Mouse (Mus musculus): ENCODE data around the gene Rap1gap2. TPM values are rescaled to one million over a fixed set of nuclear protein-coding genes. Genes with fewer than 3 reads are reported as not detected.
A peak's percentile ranks its signal among the peaks of the same experiment; 100 is the strongest.

Rap1gap2 gene
- polyA plus RNA-seq, 1 experiment from 2014 or later: 1.1 TPM

DNA sequence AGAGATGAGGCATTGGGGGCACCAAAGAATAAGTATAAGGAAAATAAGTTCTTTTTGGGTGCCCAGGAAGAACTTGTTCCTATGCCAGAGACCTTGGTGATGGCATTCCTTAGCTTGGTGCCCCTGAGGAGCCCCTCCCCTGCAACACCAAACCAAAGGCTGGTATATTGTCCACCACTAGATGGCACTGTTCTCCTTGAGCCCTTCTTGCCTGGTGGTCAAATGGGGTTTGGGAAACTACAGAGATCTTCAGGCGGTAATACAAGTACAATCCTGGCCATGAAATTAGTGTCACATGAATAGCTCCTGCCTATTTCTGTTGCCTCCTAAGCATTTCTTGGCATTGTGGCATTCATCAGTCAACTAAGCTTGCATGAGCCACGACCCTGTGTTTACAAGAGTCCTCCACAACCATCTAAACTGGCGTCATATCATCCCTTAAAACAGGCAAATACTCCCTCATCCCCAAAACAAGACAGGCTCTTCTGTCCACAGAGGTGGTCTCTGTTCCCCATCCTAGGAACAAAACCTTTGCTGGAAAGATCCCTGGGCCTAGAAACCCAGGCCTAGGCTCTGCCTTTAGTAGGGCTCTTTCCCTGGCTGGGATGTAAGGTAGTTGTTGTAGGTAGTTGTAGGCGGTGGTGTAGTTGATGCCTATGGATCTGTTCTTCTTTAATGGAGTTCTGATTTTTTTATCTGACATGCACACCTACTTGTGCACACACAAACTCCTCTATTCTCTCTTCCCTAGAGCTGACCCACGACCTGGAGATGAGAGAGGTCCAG, 24.0 kb upstream of the Rap1gap2 start:
- H3K27ac ChIP-seq (replicated peaks; ENCODE audit: low read depth, low read length): no peak overlapping the region
- no peaks in the 10 kb centered on the region; the same call in 1 of the 2 replicates for H3K4me1 ChIP-seq (ENCODE audit: control insufficient read depth, insufficient read depth, low read length)
- DNase-seq (ENCODE audit: low spot score): peak; percentile 93
- no peaks in the 10 kb centered on the region for H3K9me3 ChIP-seq (replicated peaks; ENCODE audit: control insufficient read depth, low read length)
- H3K4me3 ChIP-seq (ENCODE audit: low read depth, low read length): no peak overlapping the region
- ATAC-seq (replicated peaks; ENCODE audit: insufficient number of reproducible peaks, low FRiP score, low TSS enrichment, low read depth): no peak
- H3K36me3 ChIP-seq (replicated peaks; ENCODE audit: control insufficient read depth, insufficient read depth, low read depth, low read length): no peaks in the 10 kb centered on the region
- no peaks in the 10 kb centered on the region for H3K27me3 ChIP-seq (ENCODE audit: control insufficient read depth, insufficient read depth, low read length)
- no peak overlapping the region for H3K4me2 ChIP-seq (ENCODE audit: low read depth, low read length)
- 70% methylated on average over 5 of the region's 5 CpGs for WGBS
- no peak overlapping the region for H3K9ac ChIP-seq (replicated peaks; ENCODE audit: low read length)

DNA sequence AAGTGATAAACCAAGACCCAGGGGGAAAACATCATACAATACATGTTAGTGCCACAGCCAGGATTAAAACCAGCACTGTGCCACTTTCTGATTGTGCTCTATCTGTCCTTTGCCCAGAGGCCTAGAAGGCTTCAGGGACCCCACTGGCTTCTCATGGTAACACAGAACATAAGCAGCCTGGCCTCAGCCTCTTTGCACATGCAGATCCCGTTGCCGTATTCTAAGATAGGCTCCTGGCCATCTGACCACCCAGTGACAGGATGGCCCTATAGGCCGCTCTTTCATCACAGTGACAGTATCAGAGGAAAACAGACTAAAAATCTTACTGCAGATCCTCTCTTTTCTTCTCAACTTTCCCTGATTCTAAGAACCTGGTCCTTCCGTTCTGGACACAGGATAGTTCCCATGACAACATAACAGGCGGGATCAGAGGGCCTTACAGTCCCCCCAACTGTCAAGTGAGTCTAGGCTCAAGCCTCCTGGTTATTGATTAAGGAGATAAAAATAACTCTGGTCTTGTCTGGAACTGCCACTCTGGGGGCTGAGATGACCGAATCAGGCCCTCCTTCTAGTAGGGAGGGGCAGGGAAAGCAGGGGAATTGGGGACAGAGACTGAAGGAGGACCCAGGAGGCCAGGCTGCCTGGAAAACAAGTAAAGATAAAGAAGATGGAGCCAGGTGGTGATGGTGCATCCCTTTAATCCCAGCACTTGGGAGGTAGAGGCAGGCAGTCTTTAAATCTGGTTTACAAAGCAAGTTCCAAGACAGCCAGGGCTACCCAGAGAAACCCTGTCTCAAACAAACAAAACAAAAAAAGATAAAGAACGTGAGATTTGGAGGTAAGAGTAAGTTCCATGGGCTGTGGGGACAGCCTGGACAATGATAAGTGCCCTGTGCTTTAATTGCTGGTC, 21.4 kb upstream of the Rap1gap2 start:
- DNase-seq (ENCODE audit: low spot score): no peak
- WGBS: 77% methylated on average over 7 of the region's 7 CpGs
- no peak overlapping the region for H3K4me2 ChIP-seq (ENCODE audit: low read depth, low read length)

DNA sequence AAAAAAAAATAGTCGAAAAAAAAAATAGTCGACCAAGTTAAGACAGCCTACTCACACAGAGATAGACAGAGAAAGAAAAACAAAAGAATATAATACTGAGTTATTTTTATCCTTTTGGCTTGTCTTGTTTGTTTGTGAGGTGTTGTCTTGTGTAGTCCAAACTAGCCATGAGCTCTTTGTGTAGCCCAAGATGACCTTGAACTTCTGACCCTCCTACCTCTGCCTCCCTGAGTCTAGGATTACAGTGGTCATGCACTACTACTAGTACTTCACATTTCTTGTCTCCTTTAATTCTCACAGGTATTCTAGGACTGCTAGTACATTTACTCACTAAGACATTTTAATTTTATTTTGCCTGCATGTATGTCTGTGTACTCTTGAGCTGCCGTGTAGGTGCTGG, 16.8 kb upstream of the Rap1gap2 start:
- no peaks in the 10 kb centered on the region for H3K36me3 ChIP-seq (replicated peaks; ENCODE audit: control insufficient read depth, insufficient read depth, low read depth, low read length)
- ATAC-seq (replicated peaks; ENCODE audit: insufficient number of reproducible peaks, low FRiP score, low TSS enrichment, low read depth) (no peak), DNase-seq (ENCODE audit: low spot score) (no peak)
- WGBS: 89% methylated on average over 3 of the region's 3 CpGs
- H3K4me1 ChIP-seq (ENCODE audit: control insufficient read depth, insufficient read depth, low read length): no peaks in the 10 kb centered on the region
- no peaks in the 10 kb centered on the region for H3K9me3 ChIP-seq (replicated peaks; ENCODE audit: control insufficient read depth, low read length)
- H3K4me2 ChIP-seq (ENCODE audit: low read depth, low read length): no peak overlapping the region
- H3K27ac ChIP-seq (replicated peaks; ENCODE audit: low read depth, low read length): no peak overlapping the region
- no peaks in the 10 kb centered on the region for H3K27me3 ChIP-seq (ENCODE audit: control insufficient read depth, insufficient read depth, low read length)
- H3K4me3 ChIP-seq (ENCODE audit: low read depth, low read length): no peak overlapping the region
- H3K9ac ChIP-seq (replicated peaks; ENCODE audit: low read length): no peak overlapping the region

More for the DNA sequence above, 21.4 kb upstream of the Rap1gap2 start:
- Histone ChIP-seq H3K4me1 (ENCODE audit: control insufficient read depth, insufficient read depth, low read length) (no peaks in the 10 kb centered on the region), H3K9ac (replicated peaks; ENCODE audit: low read length) (no peak overlapping the region), H3K27ac (replicated peaks; ENCODE audit: low read depth, low read length) (no peak overlapping the region), H3K36me3 (replicated peaks; ENCODE audit: control insufficient read depth, insufficient read depth, low read depth, low read length) (no peaks in the 10 kb centered on the region), H3K9me3 (replicated peaks; ENCODE audit: control insufficient read depth, low read length) (no peaks in the 10 kb centered on the region), H3K4me3 (ENCODE audit: low read depth, low read length) (no peak overlapping the region), H3K27me3 (ENCODE audit: control insufficient read depth, insufficient read depth, low read length) (no peaks in the 10 kb centered on the region)
- no peak for ATAC-seq (replicated peaks; ENCODE audit: insufficient number of reproducible peaks, low FRiP score, low TSS enrichment, low read depth)

DNA sequence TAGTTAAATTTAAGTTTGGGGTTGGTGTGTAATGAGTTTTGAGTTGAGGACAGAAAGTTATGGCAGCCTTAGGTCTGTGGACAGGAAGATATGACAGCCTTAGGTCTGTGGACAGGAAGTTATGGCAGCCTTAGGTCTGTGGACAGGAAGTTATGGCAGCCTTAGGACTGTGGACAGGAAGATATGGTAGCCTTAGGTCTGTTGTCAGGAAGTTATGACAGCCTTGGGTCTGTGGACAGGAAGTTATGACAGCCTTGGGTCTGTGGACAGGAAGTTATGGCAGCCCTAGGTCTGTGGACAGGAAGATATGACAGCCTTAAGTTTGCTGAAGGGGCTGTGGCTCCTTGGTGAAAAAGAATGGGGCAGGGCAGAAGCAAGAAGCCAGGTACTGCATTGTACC, 14.6 kb upstream of the Rap1gap2 start:
- no peak overlapping the region for H3K9ac ChIP-seq (replicated peaks; ENCODE audit: low read length)
- DNase-seq (ENCODE audit: low spot score) (no peak), ATAC-seq (replicated peaks; ENCODE audit: insufficient number of reproducible peaks, low FRiP score, low TSS enrichment, low read depth) (no peak)
- H3K27me3 ChIP-seq (ENCODE audit: control insufficient read depth, insufficient read depth, low read length): peaks cover 9% of the 10 kb centered on the region
- no peak overlapping the region for H3K4me3 ChIP-seq (ENCODE audit: low read depth, low read length)
- no peaks in the 10 kb centered on the region for H3K4me1 ChIP-seq (ENCODE audit: control insufficient read depth, insufficient read depth, low read length)
- no peaks in the 10 kb centered on the region for H3K9me3 ChIP-seq (replicated peaks; ENCODE audit: control insufficient read depth, low read length)
- H3K36me3 ChIP-seq (replicated peaks; ENCODE audit: control insufficient read depth, insufficient read depth, low read depth, low read length): no peaks in the 10 kb centered on the region
- H3K27ac ChIP-seq (replicated peaks; ENCODE audit: low read depth, low read length): no peak overlapping the region
- no peak overlapping the region for H3K4me2 ChIP-seq (ENCODE audit: low read depth, low read length)

DNA sequence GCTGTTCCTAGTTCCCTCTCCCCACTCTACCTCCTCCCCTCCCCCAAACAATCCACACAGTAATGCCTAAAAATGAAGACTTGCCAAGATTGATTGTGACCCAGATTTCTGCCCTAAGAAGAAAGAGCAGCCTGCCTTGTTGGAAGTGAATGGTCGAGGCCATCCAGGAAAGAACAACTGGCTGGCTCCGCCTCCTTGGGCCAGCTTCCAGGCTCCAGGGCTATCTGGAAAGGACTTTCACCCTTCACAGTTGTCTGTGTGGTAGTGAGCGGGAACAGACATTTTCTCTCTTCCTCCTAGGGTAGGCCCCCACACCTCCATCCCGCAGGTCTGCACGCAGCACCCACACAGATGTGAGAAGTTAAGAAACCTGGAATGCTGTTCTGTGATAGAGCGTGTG, 13.0 kb upstream of the Rap1gap2 start:
- H3K4me3 ChIP-seq (ENCODE audit: low read depth, low read length): no peak overlapping the region
- H3K36me3 ChIP-seq (replicated peaks; ENCODE audit: control insufficient read depth, insufficient read depth, low read depth, low read length): no peaks in the 10 kb centered on the region
- no peak overlapping the region for H3K4me2 ChIP-seq (ENCODE audit: low read depth, low read length)
- H3K27me3 ChIP-seq (ENCODE audit: control insufficient read depth, insufficient read depth, low read length): peaks cover 18% of the 10 kb centered on the region
- WGBS: 82% methylated on average over 6 of the region's 6 CpGs
- no peak overlapping the region for H3K27ac ChIP-seq (replicated peaks; ENCODE audit: low read depth, low read length)
- no peaks in the 10 kb centered on the region for H3K4me1 ChIP-seq (ENCODE audit: control insufficient read depth, insufficient read depth, low read length)
- ATAC-seq (replicated peaks; ENCODE audit: insufficient number of reproducible peaks, low FRiP score, low TSS enrichment, low read depth) (no peak), DNase-seq (ENCODE audit: low spot score) (no peak)
- no peak overlapping the region for H3K9ac ChIP-seq (replicated peaks; ENCODE audit: low read length)
- H3K9me3 ChIP-seq (replicated peaks; ENCODE audit: control insufficient read depth, low read length): no peaks in the 10 kb centered on the region

DNA sequence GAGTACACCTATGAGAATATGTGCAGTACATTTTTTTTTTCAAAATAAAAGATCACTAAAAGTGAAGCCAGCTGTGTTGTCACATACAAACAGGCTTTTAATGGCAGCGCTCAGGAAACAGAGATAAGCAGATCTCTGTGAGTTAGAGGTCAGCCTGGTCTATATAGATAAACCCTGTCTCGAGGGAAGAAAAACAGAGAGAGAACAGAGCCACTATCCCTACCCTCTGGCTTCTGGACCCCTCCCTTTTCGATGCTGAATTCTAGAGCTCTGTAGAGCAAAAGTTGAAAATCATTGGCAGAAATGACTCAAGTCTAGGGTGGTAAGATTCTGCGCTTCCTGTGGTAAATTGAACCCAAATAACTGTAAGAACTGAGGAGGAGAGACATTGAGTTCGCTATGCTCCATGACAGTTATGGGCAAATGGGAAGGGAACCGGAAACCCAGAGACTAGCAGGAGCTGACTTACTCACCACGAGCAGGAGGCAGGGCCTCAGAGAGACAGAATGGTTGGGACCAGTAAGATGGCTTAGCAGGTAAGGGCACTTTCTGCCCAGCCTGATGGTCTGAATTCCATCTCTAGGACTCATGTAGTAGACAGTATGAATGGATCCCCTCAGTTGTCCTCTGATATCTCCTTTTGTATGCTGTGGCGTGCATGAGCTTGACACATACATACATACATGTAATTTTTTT, 11.4 kb upstream of the Rap1gap2 start:
- H3K27me3 ChIP-seq (ENCODE audit: control insufficient read depth, insufficient read depth, low read length): peaks cover 20% of the 10 kb centered on the region
- no peaks in the 10 kb centered on the region for H3K9me3 ChIP-seq (replicated peaks; ENCODE audit: control insufficient read depth, low read length)
- H3K4me1 ChIP-seq (ENCODE audit: control insufficient read depth, insufficient read depth, low read length): no peaks in the 10 kb centered on the region
- no peaks in the 10 kb centered on the region for H3K36me3 ChIP-seq (replicated peaks; ENCODE audit: control insufficient read depth, insufficient read depth, low read depth, low read length)
- no peak for DNase-seq (ENCODE audit: low spot score)
- ATAC-seq (replicated peaks; ENCODE audit: insufficient number of reproducible peaks, low FRiP score, low TSS enrichment, low read depth): no peak
- no peak overlapping the region for H3K27ac ChIP-seq (replicated peaks; ENCODE audit: low read depth, low read length)
- H3K4me2 ChIP-seq (ENCODE audit: low read depth, low read length): no peak overlapping the region
- H3K9ac ChIP-seq (replicated peaks; ENCODE audit: low read length): no peak overlapping the region
- H3K4me3 ChIP-seq (ENCODE audit: low read depth, low read length): no peak overlapping the region
- 79% methylated on average over 8 of the region's 8 CpGs for WGBS

DNA sequence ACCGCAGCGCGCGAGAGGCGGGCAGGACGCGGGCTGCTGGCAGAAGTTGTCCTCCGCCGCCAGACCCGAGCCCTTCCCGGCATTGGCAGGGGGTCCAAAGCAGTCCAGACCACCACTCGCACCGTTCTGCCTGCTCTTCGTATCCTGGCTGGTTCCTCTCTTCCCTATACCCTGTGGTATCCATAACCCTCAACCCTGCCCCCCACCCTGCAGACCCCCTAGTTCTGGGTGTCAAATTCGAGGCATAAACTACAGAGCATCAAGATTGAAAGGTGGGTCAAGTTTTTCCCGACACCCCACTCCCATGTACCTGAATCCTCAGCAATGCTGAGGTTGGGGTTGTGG, 9.2 kb upstream of the Rap1gap2 start:
- H3K9ac ChIP-seq (replicated peaks; ENCODE audit: low read length): peak overlapping the region; percentile 25; the same call in 1 of the 2 replicates
- peak overlapping the region; percentile 31 for H3K4me3 ChIP-seq (ENCODE audit: low read depth, low read length)
- no peak for DNase-seq (ENCODE audit: low spot score)
- H3K4me1 ChIP-seq (ENCODE audit: control insufficient read depth, insufficient read depth, low read length): no peaks in the 10 kb centered on the region
- no peaks in the 10 kb centered on the region for H3K36me3 ChIP-seq (replicated peaks; ENCODE audit: control insufficient read depth, insufficient read depth, low read depth, low read length)
- H3K4me2 ChIP-seq (ENCODE audit: low read depth, low read length): peak overlapping the region; percentile 58
- peaks cover 20% of the 10 kb centered on the region for H3K27me3 ChIP-seq (ENCODE audit: control insufficient read depth, insufficient read depth, low read length)
- 10% methylated on average over 6 of the region's 16 CpGs for WGBS
- no peak overlapping the region for H3K27ac ChIP-seq (replicated peaks; ENCODE audit: low read depth, low read length)
- H3K9me3 ChIP-seq (replicated peaks; ENCODE audit: control insufficient read depth, low read length): no peaks in the 10 kb centered on the region
- ATAC-seq (replicated peaks; ENCODE audit: insufficient number of reproducible peaks, low FRiP score, low TSS enrichment, low read depth): no peak
